Mouse (Mus musculus) layer of hippocampus, postnatal 36 days (tissue): ENCODE measurements around the gene Catsperg1. TPM values are rescaled to one million over a fixed set of nuclear protein-coding genes. Genes with fewer than 3 reads are reported as not detected.
"Not testable (repeated sequence)": the region's sequence is repeated elsewhere in the genome, so short reads cannot be mapped to it uniquely, and the experiment has no call there.

Experiments
- DNase-seq, 2 experiments: peaks; one replicate each; pipeline ENCODE4 v3.0.0; 2022
- total RNA-seq, 2 experiments: library from RNA; stranded (reverse); gene quantifications; 2 replicates each; pipeline ENCODE4 v1.2.3; 2021

Catsperg1 gene
- total RNA-seq, 2 experiments from 2014 or later, result 1.7 to 1.9 TPM

DNA sequence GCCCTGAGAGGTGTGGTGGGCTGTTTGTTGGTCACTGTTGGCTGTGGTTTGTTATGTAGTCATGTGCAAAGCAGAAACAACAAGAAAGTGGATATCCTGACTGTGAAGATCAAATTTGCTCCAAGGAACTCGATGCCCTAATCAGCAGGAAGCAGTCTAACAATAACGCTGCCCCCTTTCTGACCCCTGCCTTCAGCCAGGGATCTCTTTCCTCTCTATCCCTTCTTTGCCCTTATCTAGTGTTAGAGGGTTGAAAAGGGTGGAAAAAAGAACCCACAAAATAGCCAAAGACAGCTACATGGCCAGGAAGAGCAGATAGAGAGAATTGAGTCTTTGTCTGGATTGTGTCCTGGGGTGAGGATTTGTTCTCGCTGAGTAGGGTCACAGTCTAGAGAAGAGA lies 16.7 kb upstream of the Catsperg1 start:
- DNase-seq, result no peak

DNA sequence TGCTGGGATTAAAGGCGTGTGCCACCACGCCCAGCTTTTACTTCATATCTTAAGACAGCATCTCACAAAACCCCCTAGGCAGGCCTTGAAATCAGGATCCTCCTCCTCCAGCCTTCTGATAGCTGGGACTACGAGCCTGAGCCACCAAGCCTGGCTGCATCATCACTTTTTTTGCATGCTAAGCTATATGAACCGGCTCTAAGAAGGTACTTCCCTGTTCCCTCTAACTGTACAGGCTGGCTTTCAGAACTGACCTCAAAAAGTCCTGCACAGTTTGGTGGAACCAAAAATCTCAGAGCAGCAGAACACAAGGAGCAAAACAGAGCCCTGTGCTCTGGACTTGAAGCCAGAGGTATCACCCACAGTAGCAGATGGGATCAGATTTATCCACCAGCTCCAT lies 14.4 kb upstream of the Catsperg1 start:
- no peak for DNase-seq

DNA sequence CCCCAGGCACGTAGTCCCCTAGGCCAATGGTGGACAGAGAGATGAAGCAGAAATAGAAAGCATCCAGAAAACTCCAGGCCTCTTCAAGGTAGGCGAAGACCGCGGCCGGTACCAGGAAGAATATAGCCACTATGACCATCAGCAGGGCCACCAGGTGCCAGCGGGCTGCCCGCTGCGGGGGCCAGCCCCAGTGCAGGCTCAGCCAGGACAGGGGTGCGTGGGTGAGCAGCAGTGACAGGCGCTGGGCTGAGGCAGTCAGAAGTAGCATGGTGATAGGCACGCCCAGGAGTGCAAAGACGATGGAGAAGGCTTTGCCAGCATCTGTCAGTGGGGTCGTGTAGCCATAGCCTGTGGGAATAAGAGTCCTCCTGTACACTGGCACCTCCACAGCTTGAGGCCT lies 11.7 kb upstream of the Catsperg1 start:
- DNase-seq, result no peak

DNA sequence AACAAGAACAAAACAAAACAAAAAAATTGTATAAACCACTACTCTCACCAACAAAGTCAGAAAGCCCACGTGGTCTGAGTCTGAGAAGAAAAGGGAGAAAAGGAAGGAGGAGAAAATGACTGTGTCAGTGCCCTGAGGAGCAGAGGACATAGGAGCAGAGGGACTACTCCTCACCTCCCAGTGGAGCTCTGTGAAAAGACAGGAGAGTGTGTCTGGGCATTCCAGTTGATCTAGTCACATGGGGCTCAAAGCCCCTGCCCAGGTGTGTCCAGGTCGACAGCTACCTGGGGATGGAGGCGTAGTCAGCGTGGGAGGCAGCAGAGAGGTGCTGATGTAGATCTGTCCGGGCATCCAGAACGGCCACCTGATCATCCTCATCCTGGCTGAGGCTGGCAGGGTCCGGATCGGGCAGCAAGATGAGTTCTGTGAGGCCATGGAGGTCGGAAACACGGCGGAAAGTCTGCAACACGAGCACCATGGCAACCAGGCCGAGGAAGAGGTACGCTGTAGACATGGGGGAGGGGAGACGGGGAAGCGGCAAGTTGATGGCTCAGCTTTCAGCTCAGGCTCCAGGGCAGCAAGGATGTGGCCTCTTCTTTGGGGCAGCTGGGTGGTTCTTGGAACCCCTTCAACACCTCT lies 11.0 kb upstream of the Catsperg1 start:
- DNase-seq, result no peak

DNA sequence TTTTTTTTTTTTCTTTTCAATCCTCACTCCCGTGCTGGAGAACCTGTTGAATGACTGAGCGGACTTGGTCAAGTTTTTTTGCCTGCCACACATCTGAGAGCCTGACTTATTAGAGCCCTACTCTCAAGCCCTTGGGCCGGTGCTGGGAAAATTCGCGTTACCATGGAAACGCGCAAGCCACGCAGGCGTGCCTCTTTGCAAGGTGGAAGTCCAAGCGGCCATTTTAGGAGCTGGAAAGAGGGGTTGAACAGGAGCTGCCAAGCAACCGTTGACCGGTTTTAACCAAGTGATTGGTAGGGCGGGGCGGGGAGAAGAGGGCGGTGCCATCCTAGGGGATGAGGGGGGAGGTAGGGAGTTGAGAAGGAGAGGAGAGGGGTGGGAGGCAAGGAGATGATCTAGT lies 1.0 kb upstream of the Catsperg1 start:
- no peak for DNase-seq

DNA sequence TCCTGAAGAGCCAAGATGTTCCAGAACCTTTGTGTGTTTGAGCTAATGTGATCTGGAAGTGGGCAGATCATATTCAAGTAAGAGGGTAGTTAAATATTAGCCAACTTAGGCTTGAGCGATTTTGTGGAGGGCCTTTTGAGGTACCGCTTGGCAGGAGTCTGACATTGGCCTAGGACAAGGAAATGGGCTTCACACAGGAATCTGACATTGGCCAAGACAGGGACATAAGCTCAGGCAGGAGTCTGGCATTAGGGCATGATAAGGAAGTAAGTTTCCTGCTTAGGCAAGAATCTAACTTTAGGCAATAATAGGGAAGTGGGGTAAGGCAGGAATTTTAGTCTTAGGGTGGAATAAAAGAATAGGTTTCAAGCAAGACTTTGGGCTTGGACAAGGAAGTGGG lies 401 bp upstream of the Catsperg1 start:
- no peak for DNase-seq

DNA sequence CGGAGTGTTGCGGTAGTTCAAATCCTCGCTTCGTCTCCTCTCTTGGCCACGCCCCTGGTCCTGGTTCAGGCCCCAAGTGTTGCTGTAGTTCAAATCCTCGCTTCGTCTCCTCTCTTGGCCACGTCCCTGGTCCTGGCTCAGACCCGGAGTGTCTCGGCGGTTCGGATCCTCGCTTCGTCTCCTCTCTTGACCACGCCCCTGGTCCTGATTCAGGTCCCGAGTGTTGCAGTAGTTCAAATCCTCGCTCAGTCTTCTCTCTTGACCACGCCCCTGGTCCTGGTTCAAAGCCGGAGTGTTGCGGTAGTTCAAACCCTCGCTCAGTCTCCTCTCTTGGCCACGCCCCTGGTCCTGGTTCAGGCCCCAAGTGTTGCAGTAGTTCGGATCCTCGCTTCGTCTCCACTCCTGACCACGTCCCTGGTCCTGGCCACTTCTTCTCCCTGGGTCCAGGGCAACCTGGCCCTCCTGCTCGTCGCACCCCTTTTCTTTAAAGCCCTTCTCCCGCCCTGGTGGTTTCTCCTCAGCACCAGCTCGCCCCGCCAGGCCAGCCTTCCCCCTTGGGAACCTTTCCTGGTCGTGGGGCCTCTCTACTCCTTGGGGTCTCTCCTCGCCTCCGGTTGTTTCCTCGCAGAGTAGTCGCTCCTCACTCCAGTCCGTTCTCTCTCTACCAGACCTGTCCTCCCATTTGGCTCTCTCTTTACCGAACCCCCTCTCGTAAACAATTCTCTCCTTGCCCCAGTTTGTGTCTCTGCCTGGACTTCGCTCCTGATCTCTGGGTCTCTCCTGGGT lies 867 bp downstream of the Catsperg1 start:
- not testable (repeated sequence) for DNase-seq

DNA sequence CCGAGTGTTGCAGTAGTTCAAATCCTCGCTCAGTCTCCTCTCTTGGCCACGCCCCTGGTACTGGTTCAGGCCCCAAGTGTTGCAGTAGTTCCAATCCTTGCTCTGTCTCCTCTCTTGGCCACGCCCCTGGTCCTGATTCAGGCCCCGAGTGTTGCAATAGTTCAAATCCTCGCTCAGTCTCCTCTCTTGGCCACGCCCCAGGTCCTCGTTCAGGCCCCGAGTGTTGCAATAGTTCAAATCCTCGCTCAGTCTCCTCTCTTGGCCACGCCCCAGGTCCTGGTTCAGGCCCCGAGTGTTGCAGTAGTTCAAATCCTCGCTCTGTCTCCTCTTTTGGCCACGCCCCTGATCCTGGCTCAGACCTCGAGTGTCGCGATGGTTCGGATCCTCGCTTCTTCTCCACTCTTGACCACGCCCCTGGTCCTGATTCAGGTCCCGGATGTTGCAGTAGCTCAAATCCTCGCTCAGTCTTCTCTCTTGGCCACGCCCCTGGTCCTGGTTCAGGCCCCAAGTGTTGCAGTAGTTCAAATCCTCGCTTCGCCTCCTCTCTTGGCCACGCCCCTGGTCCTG lies 1.6 kb downstream of the Catsperg1 start:
- no peak for DNase-seq

DNA sequence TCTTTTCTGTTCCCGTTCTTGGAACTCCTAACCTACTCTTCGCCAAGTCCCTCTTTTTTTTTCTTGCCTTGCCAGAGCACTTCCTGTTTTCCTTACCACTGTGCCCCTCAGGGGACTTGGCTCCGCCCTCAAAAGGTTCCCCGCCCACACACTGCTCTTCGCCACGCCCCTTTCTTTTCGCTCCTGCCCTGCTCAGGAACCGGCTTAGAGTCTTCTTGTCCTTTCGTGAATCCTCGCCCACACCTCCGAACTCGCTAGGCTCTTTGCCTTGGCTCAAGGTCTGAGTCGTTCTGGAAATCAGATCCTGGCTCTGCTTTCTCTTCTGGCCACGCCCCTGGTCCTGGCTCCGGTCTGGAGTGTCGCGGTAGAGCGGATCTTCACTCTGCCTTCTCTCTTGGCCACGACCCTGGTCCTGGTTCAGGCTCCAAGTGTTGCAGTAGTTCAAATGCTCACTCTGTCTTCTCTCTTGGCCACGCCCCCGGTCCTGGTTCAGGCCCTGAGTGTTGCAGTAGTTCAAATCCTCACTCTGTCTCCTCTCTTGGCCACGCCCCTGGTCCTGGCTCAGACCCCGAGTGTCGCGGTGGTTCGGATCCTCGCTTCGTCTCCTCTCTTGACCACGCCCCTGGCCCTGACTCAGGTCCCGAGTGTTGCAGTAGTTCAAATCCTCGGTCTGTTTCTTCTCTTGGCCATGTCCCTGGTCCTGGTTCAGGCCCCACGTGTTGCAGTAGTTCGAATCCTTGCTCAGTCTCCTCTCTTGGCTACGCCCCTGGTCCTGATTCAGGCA lies 2.2 kb downstream of the Catsperg1 start:
- DNase-seq, result peak; percentile 45 to 49

DNA sequence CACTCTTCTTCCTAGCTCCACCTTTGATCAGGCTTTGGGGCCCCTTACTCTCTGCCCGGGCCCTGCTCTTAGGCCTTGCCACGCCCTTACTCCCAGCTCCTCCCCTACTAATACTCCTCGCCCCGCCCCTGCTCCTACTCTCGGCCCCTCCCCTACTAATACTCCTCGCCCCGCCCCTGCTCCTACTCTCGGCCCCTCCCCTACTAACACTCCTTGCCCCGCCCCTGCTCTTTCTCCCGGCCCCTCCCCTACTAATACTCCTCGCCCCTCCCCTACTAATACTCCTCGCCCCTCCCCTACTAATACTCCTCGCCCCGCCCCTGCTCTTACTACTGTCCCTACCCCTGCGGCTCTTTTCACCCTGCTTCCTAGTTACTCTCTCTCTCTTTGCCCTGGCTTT lies 2.8 kb downstream of the Catsperg1 start:
- not testable (repeated sequence) for DNase-seq

DNA sequence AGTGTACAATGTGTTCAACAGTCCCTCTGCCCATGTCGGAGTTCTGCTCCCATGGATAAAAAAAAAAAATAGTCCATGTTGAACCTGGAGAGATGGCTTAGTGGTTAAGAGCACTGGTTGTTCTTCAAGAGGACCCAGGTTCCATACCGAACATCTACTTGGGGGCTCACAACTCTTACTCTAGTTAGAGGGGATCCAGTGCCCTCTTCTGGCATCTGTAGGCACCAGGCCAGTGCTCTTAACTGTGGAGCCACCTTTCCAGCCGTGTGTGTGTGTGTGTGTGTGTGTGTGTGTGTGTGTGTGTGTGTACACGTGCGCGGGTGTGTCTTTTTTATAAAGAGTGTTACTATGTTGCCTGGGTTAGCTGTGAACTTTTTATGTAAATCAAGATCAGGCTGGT lies 11.3 kb downstream of the Catsperg1 start:
- no peak for DNase-seq

DNA sequence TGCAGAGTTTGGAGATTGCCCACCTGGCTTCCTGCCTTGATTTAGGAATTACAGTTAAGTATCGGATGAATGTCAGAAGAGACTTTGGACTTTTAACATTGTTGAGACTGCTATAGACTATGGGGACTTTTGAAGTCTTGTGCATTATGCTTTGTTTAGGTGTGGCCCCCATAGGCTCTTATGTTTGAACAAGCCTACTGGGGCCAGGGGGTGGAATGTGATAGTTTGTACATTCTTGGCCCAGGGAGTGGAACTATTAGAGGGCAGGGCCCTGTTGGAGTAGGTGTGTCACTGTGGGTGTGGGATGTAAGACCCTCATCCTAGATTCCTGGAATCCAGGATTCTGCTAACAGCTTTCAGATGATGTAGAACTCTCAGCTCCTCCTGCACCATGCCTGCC lies 19.6 kb downstream of the Catsperg1 start:
- DNase-seq, result not testable (repeated sequence)

DNA sequence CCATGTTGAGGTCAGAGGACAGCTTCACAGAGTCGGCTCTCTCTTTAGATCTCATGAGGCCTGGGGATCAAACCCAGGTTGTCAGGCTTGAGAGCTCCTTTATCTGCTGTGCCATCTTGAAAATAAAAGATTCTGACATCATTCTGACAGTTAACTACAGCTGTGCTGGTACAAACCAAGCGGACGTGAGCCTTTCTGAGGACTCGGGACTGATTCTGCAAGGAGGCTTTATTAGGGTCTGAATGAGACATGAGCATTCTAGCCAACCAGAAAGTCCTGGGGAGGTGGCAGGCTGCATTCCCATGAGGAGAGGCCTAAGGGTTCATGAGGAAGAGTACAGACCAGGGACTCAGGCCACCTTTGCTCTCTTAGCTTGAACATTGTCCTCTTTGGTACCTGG lies 32.5 kb downstream of the Catsperg1 start:
- not testable (repeated sequence) for DNase-seq

DNA sequence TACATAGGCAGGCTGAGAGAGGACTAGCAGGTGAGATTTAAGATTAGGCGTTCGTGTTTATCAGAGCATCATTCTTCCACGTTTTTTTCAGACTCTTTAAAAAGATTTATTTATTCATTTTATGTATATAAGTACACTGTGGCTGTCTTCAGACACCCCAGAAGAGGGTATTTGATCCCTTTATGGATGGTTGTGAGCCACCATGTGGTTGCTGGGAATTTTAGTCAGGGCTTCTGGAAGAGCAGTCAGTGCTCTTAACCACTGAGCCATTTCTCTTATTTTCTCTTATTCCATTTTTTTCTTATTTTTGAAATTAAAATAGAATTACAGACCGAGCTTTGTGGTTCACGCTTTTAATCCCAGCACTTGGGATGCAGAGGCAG lies 33.0 kb downstream of the Catsperg1 start:
- no peak for DNase-seq

DNA sequence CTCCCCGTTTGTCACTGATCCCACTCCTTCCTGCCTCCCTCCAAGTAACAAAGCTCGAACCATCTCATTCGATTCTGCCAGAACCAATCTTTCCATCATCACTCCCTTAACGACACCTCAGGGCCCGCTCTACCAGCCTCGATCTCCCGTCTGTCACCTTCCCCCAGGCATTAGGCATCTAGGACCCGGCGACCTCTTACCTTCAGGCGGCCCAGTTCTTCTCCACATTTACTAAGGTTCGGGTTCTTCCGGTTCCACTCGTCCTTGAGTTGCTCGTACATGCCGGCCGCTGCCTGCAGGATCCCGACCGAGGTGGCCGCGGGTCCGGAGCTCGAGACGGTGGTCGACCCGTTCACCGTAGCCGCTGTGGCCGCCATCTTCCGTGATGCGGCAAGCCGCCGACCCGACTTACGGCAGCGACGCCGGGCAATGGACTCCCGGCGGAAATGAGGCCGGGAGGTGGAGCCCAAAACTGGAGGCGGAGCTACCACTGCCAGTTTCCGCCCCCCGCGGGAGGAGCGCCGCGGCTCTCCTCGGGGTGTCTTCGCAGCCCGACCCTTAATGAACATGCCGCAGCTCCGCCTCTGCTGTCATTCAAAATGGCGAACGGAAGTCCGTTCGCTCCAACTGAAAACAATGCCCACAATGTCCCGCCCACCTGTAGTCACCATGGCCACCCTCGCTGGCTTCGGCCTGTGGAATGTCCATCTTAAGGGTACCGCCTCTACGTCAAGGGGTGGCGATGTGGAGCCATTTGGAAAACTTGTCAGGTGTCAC lies 33.6 kb downstream of the Catsperg1 start, which contains the start of gene Psmd8:
Gene Psmd8 (minus strand): TSS at position 625 of the 777 bp plus-strand sequence.
- DNase-seq, result peak; percentile 95 to 96

DNA sequence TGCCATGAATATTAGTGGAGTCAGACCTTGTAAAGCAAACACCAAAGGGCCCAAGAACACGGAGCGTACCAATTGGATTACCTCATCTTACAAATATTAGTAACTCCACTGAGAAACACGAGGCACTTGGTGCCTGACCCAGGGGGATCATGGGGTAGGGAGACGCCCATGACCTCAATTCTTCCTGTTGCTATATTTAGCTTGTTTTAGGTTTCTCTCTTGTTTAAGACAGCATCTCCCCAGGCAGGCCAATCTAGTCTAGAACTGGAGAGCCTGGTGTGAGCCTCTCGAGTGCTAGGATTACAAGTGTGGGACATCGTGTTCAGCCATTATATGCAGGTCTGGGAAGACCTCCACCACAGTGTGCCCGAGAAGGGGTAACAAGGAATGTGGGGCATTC lies 34.5 kb downstream of the Catsperg1 start:
- no peak for DNase-seq

DNA sequence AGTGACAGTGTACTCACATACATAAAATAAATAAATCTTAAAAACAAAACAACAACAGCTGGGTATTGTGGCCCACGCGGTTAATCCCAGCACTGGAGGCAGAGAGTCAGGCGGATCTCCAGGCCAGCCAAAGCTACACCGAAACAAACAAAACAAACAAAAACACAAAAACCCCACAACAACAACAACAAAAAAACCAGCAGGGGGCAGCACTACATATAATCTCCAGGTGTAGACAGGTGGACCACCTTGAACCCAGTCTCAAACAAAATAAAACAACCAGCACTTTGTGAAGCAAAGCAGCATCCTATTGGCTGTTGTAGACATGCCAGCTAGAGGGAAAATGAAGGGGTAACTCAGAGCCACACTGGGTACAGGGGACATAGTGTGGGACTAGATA lies 35.7 kb downstream of the Catsperg1 start:
- no peak for DNase-seq

DNA sequence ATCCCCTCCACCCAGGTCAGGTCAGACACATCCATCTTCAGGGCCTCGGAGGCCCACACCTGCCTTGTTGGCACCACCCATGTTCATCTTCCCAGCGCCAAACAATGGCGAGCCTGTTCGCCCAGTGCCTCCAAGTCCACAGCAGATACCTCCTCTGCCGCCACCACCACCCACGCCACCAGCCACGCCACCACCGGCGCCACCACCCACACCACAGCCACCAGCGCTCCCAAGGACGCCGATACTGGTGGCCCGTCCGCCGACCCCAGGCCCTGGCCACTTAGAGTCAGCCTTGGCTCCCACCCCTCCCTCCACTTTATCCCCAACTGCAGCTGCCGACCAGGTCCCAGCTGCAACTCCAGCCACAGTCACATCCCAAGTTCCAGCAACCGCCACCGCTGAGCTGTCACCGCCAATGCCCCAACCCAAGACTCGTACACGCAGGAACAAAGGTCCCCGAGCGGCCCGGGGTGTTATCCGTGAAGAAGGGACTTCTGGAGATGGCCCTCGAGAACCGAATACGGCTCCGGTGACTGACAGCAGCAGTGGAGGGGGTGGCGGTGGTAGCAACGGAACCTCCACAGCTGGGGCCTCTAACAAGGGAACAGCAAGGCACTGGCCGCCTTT lies 41.3 kb downstream of the Catsperg1 start:
- no peak for DNase-seq

DNA sequence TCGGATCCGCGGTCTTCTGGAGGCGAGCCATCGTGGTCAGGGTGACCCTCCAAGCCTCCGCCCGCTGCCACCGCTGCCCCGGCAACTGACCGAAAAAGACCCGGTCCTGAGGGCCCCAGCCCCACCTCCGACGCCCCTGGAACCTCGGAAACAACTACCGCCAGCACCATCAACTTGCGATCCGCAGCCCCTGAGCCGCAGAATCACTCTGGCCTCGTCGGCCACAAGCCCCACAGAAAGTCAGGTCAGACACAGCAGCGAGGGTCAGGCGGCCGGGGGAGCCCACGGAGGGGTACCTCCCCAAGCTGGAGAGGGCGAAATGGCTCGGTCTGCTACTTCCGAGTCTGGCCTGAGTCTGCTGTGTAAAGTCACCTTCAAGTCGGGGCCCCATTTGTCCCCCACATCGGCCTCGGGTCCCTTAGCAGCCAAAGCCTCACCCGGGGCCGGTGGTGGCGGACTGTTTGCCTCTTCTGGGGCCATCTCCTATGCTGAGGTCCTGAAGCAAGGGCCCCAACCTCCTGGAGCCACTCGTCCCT lies 42.2 kb downstream of the Catsperg1 start:
- DNase-seq, result no peak

DNA sequence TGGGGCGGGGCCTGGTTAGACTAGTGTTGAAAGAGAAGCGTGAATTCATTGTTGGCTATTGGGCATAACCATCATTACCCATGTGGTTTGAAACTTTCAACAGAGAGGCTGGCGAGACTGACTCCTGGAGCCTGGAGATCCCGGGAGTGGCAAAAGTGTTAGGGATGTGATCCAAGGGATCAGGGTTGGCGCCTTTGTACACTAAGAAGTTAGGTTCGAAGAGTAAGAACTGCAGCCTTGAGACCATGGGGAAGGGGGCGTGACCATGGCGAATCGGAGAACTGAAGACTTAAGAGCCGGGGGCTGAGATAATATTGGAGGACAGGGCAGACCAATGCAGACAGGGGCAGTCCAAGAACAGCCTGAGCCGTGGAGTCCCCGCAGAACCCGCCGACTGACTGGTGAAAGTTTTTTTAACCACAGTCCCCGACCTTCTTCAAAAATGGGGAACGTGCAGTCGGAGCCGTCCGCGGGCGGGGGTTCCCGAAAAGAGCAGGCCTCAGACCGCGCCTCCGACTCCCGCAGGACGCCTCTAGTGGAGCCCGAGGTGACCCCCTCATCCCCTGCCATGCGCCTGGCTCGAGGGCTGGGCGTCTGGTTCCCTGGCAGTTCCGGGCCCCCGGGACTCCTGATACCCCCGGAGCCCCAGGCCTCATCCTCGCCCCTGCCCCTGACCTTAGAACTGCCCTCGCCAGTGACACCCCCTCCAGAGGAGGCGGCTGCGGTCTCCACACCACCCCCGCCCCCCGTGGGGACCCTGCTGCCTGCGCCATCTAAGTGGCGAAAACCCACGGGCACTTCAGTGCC lies 42.9 kb downstream of the Catsperg1 start:
- DNase-seq, result no peak
